Mouse (Mus musculus) megakaryocyte, embryonic 14.5 days (primary cell): ENCODE results near the gene Fbxo44. TPM values are rescaled to one million over a fixed set of nuclear protein-coding genes. Genes with fewer than 3 reads are reported as not detected.

Source experiments
- H3K27me3 ChIP-seq: replicated peaks from 2 replicates; pipeline ENCODE3; 2012; ENCODE audit warnings: inconsistent platforms
- H3K36me3 ChIP-seq: replicated peaks from 2 replicates; pipeline ENCODE3; 2012; ENCODE audit warnings: low read length, inconsistent platforms, mixed read lengths
- H3K4me1 ChIP-seq: 2 replicates; pipeline ENCODE4 v1.6.1; 2012; ENCODE audit warnings: inconsistent platforms
- H3K4me3 ChIP-seq: replicated peaks from 2 replicates; pipeline ENCODE3; 2012; ENCODE audit warnings: moderate library complexity, mild to moderate bottlenecking, inconsistent platforms
- H3K9me3 ChIP-seq: 2 replicates; pipeline ENCODE4 v1.6.1; 2012; ENCODE audit warnings: inconsistent platforms
- FLI1 ChIP-seq: IDR thresholded peaks from 2 replicates; pipeline ENCODE4 v1.6.1; 2012; ENCODE audit warnings: low read length, inconsistent platforms, mixed read lengths
- GATA1 ChIP-seq: IDR thresholded peaks from 3 replicates; pipeline ENCODE4 v1.6.1; 2012; ENCODE audit warnings: mixed read lengths, low read length, inconsistent platforms, borderline replicate concordance
- polyA plus RNA-seq: library from polyadenylated mRNA; stranded (reverse); fragments of >175 nt; gene quantifications from 2 replicates; pipeline ENCODE4 v1.2.3, GENCODE M21; 2012; ENCODE audit warnings: low replicate concordance; ENCODE audit not compliant: insufficient read depth

Fbxo44 gene
- polyA plus RNA-seq, 1 experiment: 7.4 TPM

DNA sequence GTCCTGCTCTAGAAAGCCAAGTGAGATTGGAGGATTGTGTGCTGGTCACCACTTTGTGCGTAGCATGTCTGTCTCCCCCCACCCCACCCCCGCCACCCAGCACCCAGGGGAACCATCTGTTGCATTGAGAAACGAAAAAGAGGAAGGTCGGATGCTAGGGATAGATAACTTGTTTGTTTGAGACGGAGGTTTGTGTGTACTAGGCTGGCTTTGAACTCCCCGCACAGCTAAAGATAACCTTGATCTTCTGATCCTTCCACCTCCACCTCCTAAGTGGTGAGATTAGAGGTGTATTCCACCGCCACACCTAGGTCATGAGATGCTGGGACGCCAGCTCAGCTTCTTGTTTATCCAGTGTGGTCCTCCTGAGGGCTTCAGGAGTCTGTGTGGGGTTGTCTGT, 25.3 kb downstream of the Fbxo44 start:
- no peak for TF ChIP-seq GATA1
- TF ChIP-seq FLI1: no peak
- peaks cover 60% of the 10 kb centered on the region for H3K27me3 ChIP-seq
- H3K36me3 ChIP-seq: no peaks in the 10 kb centered on the region
- peaks cover 44% of the 10 kb centered on the region for H3K4me1 ChIP-seq
- H3K9me3 ChIP-seq: 0 out of 2 replicates have a peak, but pooled peaks cover 3% of the 10 kb centered on the region
- H3K4me3 ChIP-seq: no peak overlapping the region

DNA sequence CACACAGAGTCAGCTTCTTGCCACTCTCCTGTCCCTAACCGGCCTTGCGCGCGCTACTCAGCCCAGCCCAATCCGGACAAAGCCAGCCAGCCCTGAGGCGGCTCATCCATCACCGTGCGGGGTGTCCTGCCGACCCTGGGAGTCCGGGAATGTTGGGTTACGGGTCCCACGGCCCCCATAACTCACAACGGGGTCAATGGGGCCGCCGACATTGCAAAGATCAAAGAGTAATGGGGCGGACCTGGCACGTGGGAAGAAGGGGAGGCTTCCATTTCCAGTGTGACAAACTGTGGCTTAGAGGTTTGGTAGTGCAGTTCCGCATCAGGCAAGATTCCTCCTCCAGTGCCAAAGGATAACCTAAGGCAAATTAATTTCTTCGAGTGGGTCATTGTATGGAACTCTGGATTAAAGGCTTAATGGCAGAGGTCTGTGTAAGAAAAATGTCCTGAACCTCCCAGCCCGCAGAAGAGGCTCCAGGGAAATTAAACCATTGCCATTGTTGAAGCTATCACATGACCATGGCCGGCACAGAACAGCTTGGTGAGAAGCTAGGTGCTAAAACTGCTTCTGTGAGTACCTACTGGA, 28.7 kb downstream of the Fbxo44 start:
- H3K4me3 ChIP-seq: peak overlapping the region; percentile 92
- H3K27me3 ChIP-seq: peaks cover 72% of the 10 kb centered on the region
- H3K4me1 ChIP-seq: peaks cover 54% of the 10 kb centered on the region
- TF ChIP-seq FLI1 (no peak), GATA1 (no peak)
- peaks cover 5% of the 10 kb centered on the region for H3K36me3 ChIP-seq
- H3K9me3 ChIP-seq: peaks cover 9% of the 10 kb centered on the region

DNA sequence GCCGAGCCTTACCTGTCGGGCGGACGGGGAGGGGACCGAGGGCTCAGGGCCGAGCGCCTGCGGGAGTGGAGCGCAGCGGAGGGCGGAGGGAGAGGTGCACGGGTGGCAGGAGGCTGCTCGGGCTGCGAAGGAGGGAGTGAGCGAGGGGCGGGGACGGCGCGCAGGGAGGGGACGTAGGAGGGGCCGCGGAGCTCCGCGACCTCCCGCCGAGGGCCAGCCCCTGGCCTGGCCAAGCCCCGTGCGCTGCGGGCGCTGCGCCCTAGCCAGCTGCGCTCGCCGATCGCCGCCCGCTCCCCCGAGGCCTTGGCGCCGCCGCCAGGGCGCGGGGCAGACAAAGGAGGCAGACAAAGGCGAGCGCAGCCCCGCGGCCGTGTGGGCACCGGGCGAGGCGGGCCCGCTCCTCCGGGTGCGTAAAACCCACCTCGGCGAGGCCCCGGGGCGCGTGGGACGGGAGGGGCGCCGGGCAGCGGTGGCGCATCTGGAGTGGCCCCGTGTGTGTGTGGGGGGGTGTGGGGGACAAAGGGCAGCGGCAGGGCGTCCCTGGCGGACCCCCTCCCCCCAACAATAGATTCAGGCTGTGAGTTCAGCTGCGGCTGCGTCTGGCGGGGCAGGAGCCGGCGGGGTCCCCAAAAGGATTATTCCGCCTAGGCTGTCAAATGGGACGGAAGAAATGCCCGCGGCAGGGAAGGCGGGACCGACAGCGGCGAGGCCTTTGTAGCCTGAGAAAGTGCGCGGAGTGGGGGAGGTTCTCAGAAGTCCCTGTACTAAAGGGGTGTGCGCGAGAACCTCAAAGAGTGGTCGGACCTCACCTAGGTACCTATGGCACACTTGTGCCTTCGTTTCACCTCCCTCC, 29.5 kb downstream of the Fbxo44 start, which contains the start of gene Draxin:
Gene Draxin, minus strand, starts transcription at position 138 of the 853 bp plus-strand sequence.
- H3K4me3 ChIP-seq: peak within 1 kb of the TSS; percentile 92
- peaks cover 79% of the 10 kb centered on the region for H3K27me3 ChIP-seq
- peaks cover 5% of the 10 kb centered on the region for H3K36me3 ChIP-seq
- H3K9me3 ChIP-seq: peaks cover 9% of the 10 kb centered on the region
- TF ChIP-seq GATA1 (no peak), FLI1 (no peak)
- peaks cover 54% of the 10 kb centered on the region for H3K4me1 ChIP-seq

DNA sequence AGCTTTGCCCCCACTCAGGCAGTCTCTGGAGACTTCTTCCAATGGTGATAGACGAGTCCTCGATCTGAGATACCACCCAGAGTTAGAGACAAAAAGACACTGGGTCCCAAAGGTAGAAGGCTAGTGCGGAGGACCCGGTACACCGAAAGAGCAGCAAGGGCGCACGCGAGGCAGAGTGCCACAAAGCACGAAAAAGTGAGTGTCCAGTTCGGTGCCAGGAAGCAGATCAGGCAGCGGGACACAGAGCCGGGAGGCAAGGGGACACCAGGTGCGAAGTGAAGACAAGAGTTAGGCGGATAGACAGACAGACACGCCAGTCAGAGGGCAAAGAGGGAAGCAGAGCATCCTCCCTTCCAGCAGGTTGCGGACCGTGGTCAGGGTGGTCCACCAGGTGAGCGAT, 30.1 kb downstream of the Fbxo44 start, which contains the start of gene Mad2l2:
Gene Mad2l2, plus strand, starts transcription at position 252 of the 400 bp plus-strand sequence.
- Histone ChIP-seq H3K9me3 (peaks cover 9% of the 10 kb centered on the region), H3K4me3 (peak within 1 kb of the TSS; percentile 92), H3K27me3 (peaks cover 83% of the 10 kb centered on the region), H3K36me3 (peaks cover 5% of the 10 kb centered on the region), H3K4me1 (peaks cover 54% of the 10 kb centered on the region)
- no peak for TF ChIP-seq FLI1
- no peak for TF ChIP-seq GATA1

DNA sequence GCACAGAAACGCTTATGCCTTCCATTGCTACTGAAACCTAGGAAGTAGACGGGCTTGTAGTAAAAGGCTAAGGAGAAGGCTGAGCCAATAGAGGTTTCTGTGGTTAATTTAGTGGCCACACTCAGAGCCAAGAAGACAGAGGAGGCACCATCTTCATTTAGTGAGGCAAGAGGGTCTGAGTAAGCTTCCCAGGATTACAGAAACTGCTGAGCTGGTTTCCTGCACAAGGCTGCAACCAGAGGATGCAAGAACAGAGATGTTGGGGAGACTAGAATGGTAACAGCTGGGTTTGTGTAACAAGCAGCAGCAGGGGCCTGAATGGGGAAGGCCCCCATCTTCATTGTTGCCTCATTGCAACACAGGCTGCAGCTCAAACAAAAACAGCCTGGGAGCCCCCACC, 31.6 kb downstream of the Fbxo44 start:
- TF ChIP-seq GATA1 (no peak), FLI1 (no peak)
- peak overlapping the region; percentile 92 for H3K4me3 ChIP-seq
- peaks cover 62% of the 10 kb centered on the region for H3K4me1 ChIP-seq
- peaks cover 82% of the 10 kb centered on the region for H3K27me3 ChIP-seq
- peaks cover 5% of the 10 kb centered on the region for H3K36me3 ChIP-seq
- peaks cover 7% of the 10 kb centered on the region for H3K9me3 ChIP-seq

DNA sequence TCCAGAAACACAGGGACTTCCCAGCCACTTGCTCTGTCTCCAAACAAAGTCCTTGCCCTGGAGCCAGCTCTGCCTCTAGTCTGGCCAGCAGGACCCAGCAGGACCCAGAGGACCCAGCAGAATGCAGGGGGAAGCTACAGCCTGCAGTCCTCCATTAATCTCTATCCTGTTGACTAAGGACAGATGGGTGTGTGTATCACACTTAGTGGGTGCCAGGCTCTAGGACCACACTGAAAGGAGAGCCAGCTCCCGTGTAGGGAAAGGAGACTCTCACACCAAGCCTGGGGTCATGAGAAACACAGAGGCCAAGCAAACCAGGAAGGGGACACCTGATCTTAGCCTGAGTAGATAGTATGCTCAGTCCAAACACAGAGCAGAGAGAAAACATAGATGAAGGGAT, 32.0 kb downstream of the Fbxo44 start:
- Histone ChIP-seq H3K27me3 (peaks cover 84% of the 10 kb centered on the region), H3K9me3 (peaks cover 6% of the 10 kb centered on the region)

DNA sequence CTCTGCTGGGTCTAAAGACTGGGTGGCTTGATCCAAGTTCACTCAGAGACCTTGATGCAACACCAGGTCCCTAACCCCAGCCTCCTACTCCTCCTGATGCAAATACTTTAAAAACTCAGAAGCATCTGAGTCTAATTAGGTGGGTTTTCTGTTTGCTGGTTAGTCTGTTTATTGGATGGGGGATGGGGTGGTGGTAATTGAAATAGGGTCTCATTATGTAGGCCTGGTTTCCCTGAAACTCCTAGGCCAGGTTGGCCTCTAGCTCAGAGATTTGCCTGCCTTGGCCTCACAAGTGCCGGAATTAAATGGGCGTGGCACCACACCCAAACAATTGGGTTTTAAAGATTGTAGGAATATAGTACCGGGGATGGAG, 37.6 kb downstream of the Fbxo44 start:
- Histone ChIP-seq H3K36me3 (peaks cover 15% of the 10 kb centered on the region), H3K4me1 (peaks cover 63% of the 10 kb centered on the region), H3K27me3 (peaks cover 51% of the 10 kb centered on the region), H3K4me3 (no peak overlapping the region), H3K9me3 (peaks cover 6% of the 10 kb centered on the region)
- TF ChIP-seq GATA1 (no peak), FLI1 (no peak)

More for the DNA sequence above, 32.0 kb downstream of the Fbxo44 start:
- H3K36me3 ChIP-seq: peaks cover 5% of the 10 kb centered on the region
- no peak for TF ChIP-seq FLI1
- peaks cover 67% of the 10 kb centered on the region for H3K4me1 ChIP-seq
- peak overlapping the region; percentile 92 for H3K4me3 ChIP-seq

DNA sequence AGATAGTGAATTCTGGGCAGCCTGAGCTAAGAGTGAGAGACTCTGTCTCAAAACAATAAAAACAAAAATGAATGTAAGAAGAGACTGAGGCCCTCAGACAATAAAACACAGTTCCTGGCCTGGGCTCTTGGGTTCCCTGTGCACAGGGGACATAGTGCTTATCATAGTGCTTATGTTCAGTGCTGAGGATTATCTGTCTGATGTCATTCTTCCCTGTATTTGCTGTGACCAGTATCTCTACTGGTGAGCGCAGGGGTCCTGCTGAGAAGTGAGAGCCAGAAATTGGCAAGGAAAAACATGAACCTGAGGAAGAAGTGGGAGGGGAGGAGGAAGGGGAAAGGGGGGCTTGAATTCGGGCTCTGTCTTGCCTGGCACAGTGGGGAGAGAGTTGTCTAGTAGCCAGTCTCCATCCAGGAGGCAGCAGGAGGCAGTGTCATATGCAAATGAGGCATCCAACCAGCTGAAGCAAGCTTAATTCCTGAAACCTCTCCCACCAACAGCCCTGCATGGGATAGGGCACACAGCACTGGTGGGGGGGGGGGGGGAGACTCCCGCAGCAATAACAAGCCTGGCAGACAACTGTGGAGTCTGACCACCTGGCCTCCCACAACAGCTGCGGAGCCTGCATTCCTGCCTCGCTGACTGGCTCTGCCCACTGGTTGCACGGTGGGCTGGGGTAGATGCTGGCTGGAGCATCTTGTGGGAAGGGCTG, 38.1 kb downstream of the Fbxo44 start:
- H3K4me3 ChIP-seq: no peak overlapping the region
- peaks cover 6% of the 10 kb centered on the region for H3K9me3 ChIP-seq
- H3K36me3 ChIP-seq: peaks cover 16% of the 10 kb centered on the region
- peaks cover 46% of the 10 kb centered on the region for H3K27me3 ChIP-seq
- H3K4me1 ChIP-seq: peaks cover 59% of the 10 kb centered on the region
- TF ChIP-seq GATA1: no peak
- TF ChIP-seq FLI1: no peak

DNA sequence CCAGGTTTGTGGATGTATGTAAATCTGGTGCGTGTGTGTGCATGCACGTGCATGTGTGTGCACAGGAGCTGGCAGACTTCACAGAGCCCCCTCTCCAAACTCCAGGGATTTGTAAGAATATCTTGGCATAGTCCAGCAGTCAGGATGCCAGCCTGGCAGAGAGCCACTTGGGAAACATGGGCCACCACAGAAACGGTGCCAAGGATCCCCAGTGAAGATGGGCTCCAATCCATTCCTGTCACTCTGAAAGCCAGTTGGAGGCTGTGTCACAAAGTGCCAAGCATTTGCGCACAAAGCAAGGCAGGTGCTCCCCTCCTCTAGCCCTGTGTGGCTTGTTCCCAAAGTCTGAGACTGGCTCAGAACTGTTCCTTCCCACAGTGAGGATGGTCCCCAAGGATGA, 38.9 kb downstream of the Fbxo44 start:
- peaks cover 55% of the 10 kb centered on the region for H3K4me1 ChIP-seq
- peaks cover 39% of the 10 kb centered on the region for H3K27me3 ChIP-seq
- TF ChIP-seq GATA1: no peak
- TF ChIP-seq FLI1: no peak
- peaks cover 21% of the 10 kb centered on the region for H3K36me3 ChIP-seq
- H3K4me3 ChIP-seq: peak overlapping the region; percentile 29
- peaks cover 10% of the 10 kb centered on the region for H3K9me3 ChIP-seq
